Mouse (Mus musculus) cortical plate, adult 2 months (tissue): ENCODE results near the gene Epc2.

Experiments
- CTCF ChIP-seq: fragments of 200-500 bp; IDR thresholded peaks from 2 replicates; pipeline ENCODE4 v1.5.1; 2011; ENCODE audit warnings: mild to moderate bottlenecking, control low read depth, low read length; ENCODE audit not compliant: insufficient read depth; ENCODE audit errors: extremely low read depth
- POLR2A ChIP-seq: fragments of 200-500 bp; IDR thresholded peaks from 2 replicates; pipeline ENCODE4 v1.6.1; 2011; ENCODE audit warnings: mild to moderate bottlenecking, low read length, control low read depth; ENCODE audit not compliant: insufficient read depth; ENCODE audit errors: extremely low read depth

- TF ChIP-seq CTCF (no peak), POLR2A (no peak)
These were observed 27.4 kb upstream of the Epc2 start for GRCm38 (mm10) chr2:49423857-49424256.
